16 mouse cellular contexts compared by ENCODE assay signal in genomic region chr4:120018426-120018825, GRCm38 (mm10). TPM values are rescaled to one million over a fixed set of nuclear protein-coding genes. Genes with fewer than 3 reads are reported as not detected.
DNase-seq lines count a peak whose midpoint lies in the region; ATAC-seq and TF ChIP-seq lines count a peak whose summit lies in the region.
"Had no signal": no experiment of that assay in that cellular context is flagged by ENCODE, and none has a peak within 500 bp of the region (broad histone marks: within the 10 kb centered on the region; RNA-seq: fewer than 3 reads in every experiment).

No protein-coding gene starts in this region.

- no peak overlapping the region for H3K9ac ChIP-seq in hindbrain, postnatal 0 days (replicated peaks; ENCODE audit: low read length)
- H3K9ac ChIP-seq in hindbrain, embryonic 11.5 days (ENCODE audit: low read depth, low read length): no peak overlapping the region
- no peak overlapping the region for H3K9ac ChIP-seq in midbrain, embryonic 14.5 days (replicated peaks; ENCODE audit: low read length)
- H3K9ac ChIP-seq in midbrain, embryonic 15.5 days: no peak overlapping the region
- no peak overlapping the region for H3K9ac ChIP-seq in forebrain, embryonic 16.5 days (replicated peaks; ENCODE audit: low read depth, low read length)
- H3K9ac ChIP-seq: hindbrain, embryonic 14.5 days; limb, embryonic 13.5 days; lung, embryonic 15.5 days; midbrain, embryonic 12.5 days; neural tube, embryonic 13.5 days had no signal

- ATAC-seq in hindbrain, postnatal 0 days: no peak
- ATAC-seq in hindbrain, embryonic 11.5 days (ENCODE audit: low FRiP score): no peak
- ATAC-seq in midbrain, embryonic 14.5 days (ENCODE audit: low FRiP score, low TSS enrichment): no peak
- ATAC-seq in midbrain, embryonic 15.5 days (replicated peaks): no peak
- ATAC-seq in forebrain, embryonic 16.5 days: peak; percentile 66

- no peak overlapping the region for H3K4me3 ChIP-seq in hindbrain, postnatal 0 days (ENCODE audit: low read length)
- H3K4me3 ChIP-seq in hindbrain, embryonic 11.5 days (ENCODE audit: low read depth, low read length): no peak overlapping the region
- H3K4me3 ChIP-seq in midbrain, embryonic 14.5 days (replicated peaks; ENCODE audit: low read depth, low read length): no peak overlapping the region
- no peak overlapping the region for H3K4me3 ChIP-seq in midbrain, embryonic 15.5 days
- no peak overlapping the region for H3K4me3 ChIP-seq in forebrain, embryonic 16.5 days (replicated peaks; ENCODE audit: low read length)
- H3K4me3 ChIP-seq: limb, embryonic 13.5 days; lung, embryonic 15.5 days; midbrain, embryonic 12.5 days; neural tube, embryonic 13.5 days had no signal

- H3K9me3 ChIP-seq in hindbrain, postnatal 0 days (ENCODE audit: low read length): no peaks in the 10 kb centered on the region
- no peaks in the 10 kb centered on the region for H3K9me3 ChIP-seq in hindbrain, embryonic 11.5 days (ENCODE audit: control insufficient read depth, low read length)
- no peaks in the 10 kb centered on the region for H3K9me3 ChIP-seq in midbrain, embryonic 14.5 days (ENCODE audit: control insufficient read depth, low read length)
- H3K9me3 ChIP-seq in midbrain, embryonic 15.5 days: no peaks in the 10 kb centered on the region
- no peaks in the 10 kb centered on the region for H3K9me3 ChIP-seq in forebrain, embryonic 16.5 days (ENCODE audit: control insufficient read depth, low read length)
- H3K9me3 ChIP-seq: limb, embryonic 13.5 days; lung, embryonic 15.5 days; midbrain, embryonic 12.5 days; neural tube, embryonic 13.5 days had no signal

- no peak overlapping the region for H3K27ac ChIP-seq in hindbrain, postnatal 0 days
- H3K27ac ChIP-seq in hindbrain, embryonic 11.5 days (ENCODE audit: low read depth, low read length): no peak overlapping the region
- H3K27ac ChIP-seq in midbrain, embryonic 14.5 days (replicated peaks; ENCODE audit: low read depth, low read length): no peak overlapping the region
- no peak overlapping the region for H3K27ac ChIP-seq in midbrain, embryonic 15.5 days
- no peak overlapping the region for H3K27ac ChIP-seq in forebrain, embryonic 16.5 days (ENCODE audit: low read length)
- H3K27ac ChIP-seq: hindbrain, embryonic 14.5 days; kidney, postnatal 0 days; limb, embryonic 13.5 days; lung, embryonic 15.5 days; midbrain, embryonic 12.5 days; neural tube, embryonic 13.5 days had no signal

- H3K36me3 ChIP-seq in hindbrain, postnatal 0 days (ENCODE audit: insufficient read depth, low read length): no peaks in the 10 kb centered on the region
- H3K36me3 ChIP-seq in hindbrain, embryonic 11.5 days (ENCODE audit: control insufficient read depth, insufficient read depth, low read length): no peaks in the 10 kb centered on the region
- no peaks in the 10 kb centered on the region for H3K36me3 ChIP-seq in midbrain, embryonic 14.5 days (ENCODE audit: control insufficient read depth, insufficient read depth, low read length)
- H3K36me3 ChIP-seq in midbrain, embryonic 15.5 days (replicated peaks): no peaks in the 10 kb centered on the region
- no peaks in the 10 kb centered on the region for H3K36me3 ChIP-seq in forebrain, embryonic 16.5 days (ENCODE audit: control insufficient read depth, insufficient read depth)
- H3K36me3 ChIP-seq: limb, embryonic 13.5 days; lung, embryonic 15.5 days; midbrain, embryonic 12.5 days; neural tube, embryonic 13.5 days had no signal

- H3K4me2 ChIP-seq in hindbrain, postnatal 0 days (ENCODE audit: low read depth, low read length): no peak overlapping the region
- no peak overlapping the region for H3K4me2 ChIP-seq in hindbrain, embryonic 11.5 days (replicated peaks; ENCODE audit: low read depth, low read length)
- H3K4me2 ChIP-seq in midbrain, embryonic 14.5 days (ENCODE audit: low read length): no peak overlapping the region
- H3K4me2 ChIP-seq in midbrain, embryonic 15.5 days: no peak overlapping the region
- H3K4me2 ChIP-seq in forebrain, embryonic 16.5 days (ENCODE audit: low read length): no peak overlapping the region
- H3K4me2 ChIP-seq: heart, embryonic 11.5 days; hindbrain, embryonic 14.5 days; limb, embryonic 13.5 days; lung, embryonic 15.5 days; midbrain, embryonic 12.5 days; neural tube, embryonic 13.5 days had no signal

- DNase-seq in hindbrain, postnatal 0 days (ENCODE audit: low spot score): peak; percentile 74
- no peak for DNase-seq in hindbrain, embryonic 11.5 days (ENCODE audit: low spot score)
- DNase-seq in midbrain, embryonic 14.5 days: peak; percentile 38
- DNase-seq in right cerebral cortex, postnatal 14 days: peak; percentile 76
- no peak for DNase-seq in urinary bladder, postnatal 14 days (ENCODE audit: low spot score)
- DNase-seq: adrenal gland, adult 8-10 months; gastrocnemius, postnatal 10 days had no signal

- 50% methylated on average over 5 of the region's 5 CpGs for WGBS in hindbrain, postnatal 0 days
- 87% methylated on average over 5 of the region's 5 CpGs for WGBS in hindbrain, embryonic 11.5 days
- 87% methylated on average over 5 of the region's 5 CpGs for WGBS in midbrain, embryonic 14.5 days
- 79% methylated on average over 5 of the region's 5 CpGs for WGBS in midbrain, embryonic 15.5 days
- WGBS in forebrain, embryonic 16.5 days: 58% methylated on average over 5 of the region's 5 CpGs

- no peaks in the 10 kb centered on the region for H3K27me3 ChIP-seq in hindbrain, postnatal 0 days (ENCODE audit: insufficient read depth, low read length)
- no peaks in the 10 kb centered on the region for H3K27me3 ChIP-seq in hindbrain, embryonic 11.5 days (ENCODE audit: control insufficient read depth, insufficient read depth, low read length)
- H3K27me3 ChIP-seq in midbrain, embryonic 14.5 days (ENCODE audit: control insufficient read depth, insufficient read depth, low read length): no peaks in the 10 kb centered on the region
- no peaks in the 10 kb centered on the region for H3K27me3 ChIP-seq in midbrain, embryonic 15.5 days (replicated peaks)
- H3K27me3 ChIP-seq in forebrain, embryonic 16.5 days (replicated peaks; ENCODE audit: control insufficient read depth, insufficient read depth, low read length): no peaks in the 10 kb centered on the region
- H3K27me3 ChIP-seq: limb, embryonic 13.5 days; lung, embryonic 15.5 days; midbrain, embryonic 12.5 days; neural tube, embryonic 13.5 days had no signal

- TF ChIP-seq CTCF in hindbrain, postnatal 0 days (IDR thresholded peaks at IDR 0.05; ENCODE audit: low read depth): no peak

- H3K4me1 ChIP-seq in hindbrain, postnatal 0 days (ENCODE audit: insufficient read depth, low read length): peaks cover 6% of the 10 kb centered on the region; the same call in 1 of the 2 replicates
- no peaks in the 10 kb centered on the region for H3K4me1 ChIP-seq in hindbrain, embryonic 11.5 days (replicated peaks; ENCODE audit: control insufficient read depth, insufficient read depth, low read length)
- H3K4me1 ChIP-seq in midbrain, embryonic 14.5 days (ENCODE audit: control insufficient read depth, insufficient read depth, low read length): no peaks in the 10 kb centered on the region
- H3K4me1 ChIP-seq in midbrain, embryonic 15.5 days: no peaks in the 10 kb centered on the region
- peaks cover 19% of the 10 kb centered on the region for H3K4me1 ChIP-seq in forebrain, embryonic 16.5 days (replicated peaks; ENCODE audit: control insufficient read depth, insufficient read depth, low read length)
- H3K4me1 ChIP-seq: limb, embryonic 13.5 days; lung, embryonic 15.5 days; midbrain, embryonic 12.5 days had no signal

RNA-seq across cellular contexts. Expression of gene AL607142.1, which starts 46.4 kb away (rescaled TPM):
- total RNA-seq in hindbrain, postnatal 0 days (2014; rRNA removed): not detected in 2 replicates
- not detected in 2 replicates for polyA plus RNA-seq in hindbrain, postnatal 0 days (2015; fragmentation: Nextera tagmentation; extraction: Ambion mirVana)
- polyA plus RNA-seq in hindbrain, embryonic 11.5 days (2014; fragmentation: Nextera tagmentation; extraction: Ambion mirVana): not detected in 2 replicates
- polyA plus RNA-seq in midbrain, embryonic 14.5 days (2014; fragmentation: Nextera tagmentation; extraction: Ambion mirVana): not detected in 2 replicates
- not detected in 2 replicates for polyA plus RNA-seq in midbrain, embryonic 15.5 days (2015; fragmentation: Nextera tagmentation; extraction: Ambion mirVana)
- not detected in 2 replicates for polyA plus RNA-seq in forebrain, embryonic 16.5 days (2015; fragmentation: Nextera tagmentation; extraction: Ambion mirVana)
- total RNA-seq: adrenal gland, adult 8-10 months; gastrocnemius, postnatal 10 days had no signal
- polyA plus RNA-seq: heart, embryonic 11.5 days; hindbrain, embryonic 14.5 days; kidney, postnatal 0 days; limb, embryonic 13.5 days; lung, embryonic 15.5 days; midbrain, embryonic 12.5 days; neural tube, embryonic 13.5 days had no signal

Comparison
In these comparisons a context has a peak if more than half of its experiments do, and no peak if none do; other contexts are left out.
1. DNase-seq: peak in hindbrain, postnatal 0 days (single experiment), midbrain, embryonic 14.5 days (single experiment) and right cerebral cortex, postnatal 14 days (single experiment); none in hindbrain, embryonic 11.5 days (single experiment) and urinary bladder, postnatal 14 days (single experiment).